Mouse (Mus musculus) lung, postnatal 10 days (tissue): ENCODE measurements at regions not wholly inside any gene's neighbourhood (a gene's known extent, or its start where the extent isn't known, plus 50 kb on each side); places are given as distances from the start of the nearest gene placed in this dataset.

Experiments used
- DNase-seq: peaks from one replicate; pipeline ENCODE4 v3.0.0; 2021

- no peak for DNase-seq
These were observed 501.8 kb downstream of the Fat4 start for GRCm38 (mm10) chr3:39388491-39388890.

GRCm38 (mm10) chr3:39390442-39390841 lies 503.7 kb downstream of the Fat4 start:
- DNase-seq: no peak

GRCm38 (mm10) chr3:39392053-39392452 lies 505.3 kb downstream of the Fat4 start:
- DNase-seq: peak; percentile 21

- no peak for DNase-seq
These were observed 509.9 kb downstream of the Fat4 start for GRCm38 (mm10) chr3:39396672-39397071.

- DNase-seq: no peak
These were observed 510.5 kb downstream of the Fat4 start for GRCm38 (mm10) chr3:39397255-39397654.

- DNase-seq: no peak
These were observed 510.9 kb downstream of the Fat4 start for GRCm38 (mm10) chr3:39397677-39398076.

GRCm38 (mm10) chr3:39424778-39425642 lies 538.3 kb downstream of the Fat4 start:
- no peak for DNase-seq

- no peak for DNase-seq
These were observed 538.9 kb downstream of the Fat4 start for GRCm38 (mm10) chr3:39425643-39426016.

- peak; percentile 51 for DNase-seq
These were observed 556.6 kb downstream of the Fat4 start for GRCm38 (mm10) chr3:39443328-39443727.

- DNase-seq: no peak
These were observed 568.9 kb downstream of the Fat4 start for GRCm38 (mm10) chr3:39455650-39456049.

- peak; percentile 23 for DNase-seq
These were observed 573.6 kb downstream of the Fat4 start for GRCm38 (mm10) chr3:39460183-39460888.

GRCm38 (mm10) chr3:39461561-39461960 lies 574.8 kb downstream of the Fat4 start:
- no peak for DNase-seq

GRCm38 (mm10) chr3:39465811-39466210 lies 579.1 kb downstream of the Fat4 start:
- DNase-seq: no peak

- DNase-seq: no peak
These were observed 602.7 kb downstream of the Fat4 start for GRCm38 (mm10) chr3:39489392-39489791.

GRCm38 (mm10) chr3:39494363-39494762 lies 607.6 kb downstream of the Fat4 start:
- DNase-seq: no peak

- DNase-seq: no peak
These were observed 641.3 kb downstream of the Fat4 start for GRCm38 (mm10) chr3:39528087-39528486.

GRCm38 (mm10) chr3:39537515-39537914 lies 650.8 kb downstream of the Fat4 start:
- DNase-seq: peak; percentile 2

GRCm38 (mm10) chr3:39540530-39541118 lies 653.9 kb downstream of the Fat4 start:
- no peak for DNase-seq

GRCm38 (mm10) chr3:39559460-39560041 lies 672.8 kb downstream of the Fat4 start:
- DNase-seq: no peak

GRCm38 (mm10) chr3:39560951-39561350 lies 674.2 kb downstream of the Fat4 start:
- no peak for DNase-seq

- no peak for DNase-seq
These were observed 684.9 kb downstream of the Fat4 start for GRCm38 (mm10) chr3:39571444-39572237.

- DNase-seq: no peak
These were observed 688.5 kb downstream of the Fat4 start for GRCm38 (mm10) chr3:39575200-39575599.

GRCm38 (mm10) chr3:39591312-39591711 lies 704.6 kb downstream of the Fat4 start:
- DNase-seq: no peak
